Mouse (Mus musculus) forebrain, embryonic 13.5 days (tissue): ENCODE data around the gene Crispld2. TPM values are rescaled to one million over a fixed set of nuclear protein-coding genes. Genes with fewer than 3 reads are reported as not detected.

ENCODE experiments used
- ATAC-seq: fragments of 200-750 bp; cut with Nextera tagmentation; 2 replicates; pipeline ENCODE4 v1.8.0; 2017
- H3K27ac ChIP-seq: fragments of 300-500 bp; sonication (generic); 2 replicates; pipeline ENCODE4 v1.5.1; 2015; ENCODE audit warnings: inconsistent platforms, mild to moderate bottlenecking, moderate library complexity
- H3K27me3 ChIP-seq: fragments of 300-500 bp; sonication (generic); 2 replicates; pipeline ENCODE4 v1.6.1; 2015; ENCODE audit warnings: mild to moderate bottlenecking, inconsistent platforms
- H3K36me3 ChIP-seq: fragments of 300-500 bp; sonication (generic); 2 replicates; pipeline ENCODE4 v1.6.1; 2015; ENCODE audit warnings: mild to moderate bottlenecking, inconsistent platforms; ENCODE audit not compliant: poor library complexity, severe bottlenecking
- H3K4me1 ChIP-seq: fragments of 300-500 bp; sonication (generic); 2 replicates; pipeline ENCODE4 v1.6.1; 2015; ENCODE audit warnings: inconsistent platforms
- H3K4me2 ChIP-seq: fragments of 300-500 bp; sonication (generic); 2 replicates; pipeline ENCODE4 v1.6.1; 2015; ENCODE audit warnings: inconsistent platforms, mild to moderate bottlenecking, moderate library complexity
- H3K4me3 ChIP-seq: fragments of 300-500 bp; sonication (generic); 2 replicates; pipeline ENCODE4 v1.5.1; 2015; ENCODE audit warnings: mild to moderate bottlenecking, inconsistent platforms
- H3K9ac ChIP-seq: fragments of 300-500 bp; sonication (generic); 2 replicates; pipeline ENCODE4 v1.6.1; 2015; ENCODE audit warnings: mild to moderate bottlenecking, inconsistent platforms
- H3K9me3 ChIP-seq: fragments of 300-500 bp; sonication (generic); replicated peaks from 2 replicates; pipeline ENCODE4 v1.6.1; 2016; ENCODE audit warnings: inconsistent platforms
- WGBS: fragments of 180-500 bp; shearing (Covaris S2); methylation state at CpG from one replicate; pipeline ENCODE4 v1.1.7; 2015; 5-methylcytosine and 5-hydroxymethylcytosine counted together
- polyA plus RNA-seq: library from polyadenylated mRNA; unstranded; fragments of >200 nt; fragmentation: Nextera tagmentation; extraction: Ambion mirVana; gene quantifications from 2 replicates; pipeline ENCODE4 v1.2.1, GENCODE M21; 2015

Gene Crispld2
- polyA plus RNA-seq, 1 experiment from 2014 or later: 0.90 TPM

GRCm38 (mm10) chr8:120054833-120055232, 62.6 kb downstream of the Crispld2 start:
- H3K4me3 ChIP-seq: no peak overlapping the region
- H3K9me3 ChIP-seq: no peaks in the 10 kb centered on the region
- ATAC-seq: no peak
- H3K4me1 ChIP-seq: no peaks in the 10 kb centered on the region
- no peak overlapping the region for H3K9ac ChIP-seq
- H3K36me3 ChIP-seq: no peaks in the 10 kb centered on the region
- 91% methylated on average over 3 of the region's 3 CpGs for WGBS
- no peak overlapping the region for H3K4me2 ChIP-seq
- no peak overlapping the region for H3K27ac ChIP-seq
- H3K27me3 ChIP-seq: no peaks in the 10 kb centered on the region

DNA sequence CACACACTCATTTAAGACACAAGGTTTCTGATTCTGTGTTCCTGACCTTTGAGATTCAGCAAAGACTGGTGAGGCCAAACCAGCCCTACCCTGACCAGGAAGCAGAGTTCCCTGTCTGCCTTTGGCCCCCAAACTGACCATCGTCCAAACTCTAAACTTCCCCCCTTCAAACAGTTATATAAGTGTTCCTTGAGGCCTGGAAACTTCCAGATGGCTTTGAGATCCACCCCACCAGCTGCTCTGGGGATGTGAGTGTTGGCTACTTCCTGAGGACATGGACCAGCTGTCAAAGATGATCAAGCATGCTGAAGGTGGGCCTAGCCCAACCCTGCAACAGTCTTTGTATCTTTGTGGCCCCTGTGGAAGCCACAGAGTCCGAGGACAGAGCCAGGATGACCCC, 64.8 kb downstream of the Crispld2 start:
- Histone ChIP-seq H3K36me3 (no peaks in the 10 kb centered on the region), H3K27ac (no peak overlapping the region), H3K27me3 (no peaks in the 10 kb centered on the region), H3K9ac (no peak overlapping the region), H3K4me2 (no peak overlapping the region), H3K9me3 (no peaks in the 10 kb centered on the region), H3K4me3 (no peak overlapping the region), H3K4me1 (no peaks in the 10 kb centered on the region)
- WGBS: 83% methylated on average over 2 of the region's 2 CpGs
- ATAC-seq: no peak

DNA sequence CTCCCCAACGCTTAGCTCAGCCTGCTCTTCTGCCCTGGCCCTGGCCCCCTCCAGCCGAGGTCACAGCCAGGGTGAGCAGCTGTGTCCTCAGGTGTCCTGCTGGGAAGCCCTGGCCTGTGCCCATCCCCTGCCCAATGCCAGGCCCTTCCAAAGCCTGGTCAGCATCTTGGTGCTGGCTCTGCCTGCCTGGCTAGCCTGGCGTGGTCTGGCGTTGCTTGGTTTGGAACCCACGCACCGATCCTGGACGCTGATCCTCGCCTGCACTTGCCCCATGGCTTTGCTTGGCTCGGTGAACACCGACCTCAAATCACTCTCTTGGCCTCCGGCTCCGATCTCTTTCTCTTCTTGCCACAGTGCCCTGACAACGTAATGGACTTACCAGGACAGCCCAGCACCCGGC, 70.5 kb downstream of the Crispld2 start:
- Histone ChIP-seq H3K4me3 (no peak overlapping the region), H3K27me3 (no peaks in the 10 kb centered on the region), H3K9ac (no peak overlapping the region), H3K27ac (no peak overlapping the region), H3K9me3 (no peaks in the 10 kb centered on the region), H3K4me2 (no peak overlapping the region), H3K4me1 (no peaks in the 10 kb centered on the region), H3K36me3 (no peaks in the 10 kb centered on the region)
- ATAC-seq: no peak
- WGBS: 92% methylated on average over 14 of the region's 14 CpGs

GRCm38 (mm10) chr8:120063326-120063725, 71.1 kb downstream of the Crispld2 start:
- H3K4me1 ChIP-seq: no peaks in the 10 kb centered on the region
- H3K9ac ChIP-seq: no peak overlapping the region
- no peak overlapping the region for H3K27ac ChIP-seq
- no peaks in the 10 kb centered on the region for H3K9me3 ChIP-seq
- H3K4me2 ChIP-seq: no peak overlapping the region
- ATAC-seq: no peak
- no peaks in the 10 kb centered on the region for H3K36me3 ChIP-seq
- no peak overlapping the region for H3K4me3 ChIP-seq
- no peaks in the 10 kb centered on the region for H3K27me3 ChIP-seq
- 81% methylated on average over 3 of the region's 3 CpGs for WGBS

DNA sequence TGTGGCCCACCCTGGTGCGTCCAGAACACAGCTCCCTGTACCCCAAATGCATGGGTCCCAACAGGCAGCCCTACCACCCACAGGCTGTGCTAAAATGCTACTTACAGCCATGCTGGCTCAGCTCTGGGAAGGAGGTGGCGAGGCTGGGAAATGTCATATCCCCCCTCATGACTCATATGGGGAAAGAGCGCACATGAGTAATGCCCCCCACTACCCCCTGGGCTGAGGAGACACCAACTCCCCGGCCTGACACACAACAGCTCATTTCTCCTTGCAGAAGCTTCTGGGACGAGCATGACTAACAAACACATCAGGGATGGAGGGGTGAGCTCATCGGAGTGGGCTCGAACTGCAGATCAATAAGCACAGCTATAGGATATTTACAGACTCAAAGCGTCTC, 73.4 kb downstream of the Crispld2 start:
- Histone ChIP-seq H3K27ac (no peak overlapping the region), H3K4me1 (no peaks in the 10 kb centered on the region), H3K4me3 (no peak overlapping the region), H3K27me3 (no peaks in the 10 kb centered on the region), H3K36me3 (no peaks in the 10 kb centered on the region), H3K4me2 (no peak overlapping the region), H3K9ac (no peak overlapping the region), H3K9me3 (no peaks in the 10 kb centered on the region)
- WGBS: 91% methylated on average over 8 of the region's 8 CpGs
- ATAC-seq: no peak

GRCm38 (mm10) chr8:120066226-120066625, 74.0 kb downstream of the Crispld2 start:
- Histone ChIP-seq H3K9me3 (no peaks in the 10 kb centered on the region), H3K27ac (no peak overlapping the region), H3K4me3 (no peak overlapping the region), H3K9ac (no peak overlapping the region), H3K27me3 (no peaks in the 10 kb centered on the region), H3K36me3 (no peaks in the 10 kb centered on the region), H3K4me1 (no peaks in the 10 kb centered on the region), H3K4me2 (no peak overlapping the region)
- ATAC-seq: no peak
- 87% methylated on average over 4 of the region's 4 CpGs for WGBS

GRCm38 (mm10) chr8:120067936-120068668, 75.9 kb downstream of the Crispld2 start:
- no peak overlapping the region for H3K4me3 ChIP-seq
- no peaks in the 10 kb centered on the region for H3K9me3 ChIP-seq
- H3K4me1 ChIP-seq: no peaks in the 10 kb centered on the region
- no peak overlapping the region for H3K4me2 ChIP-seq
- WGBS: 61% methylated on average over 19 of the region's 19 CpGs
- ATAC-seq: no peak
- H3K27me3 ChIP-seq: no peaks in the 10 kb centered on the region
- no peak overlapping the region for H3K9ac ChIP-seq
- H3K36me3 ChIP-seq: no peaks in the 10 kb centered on the region
- no peak overlapping the region for H3K27ac ChIP-seq

DNA sequence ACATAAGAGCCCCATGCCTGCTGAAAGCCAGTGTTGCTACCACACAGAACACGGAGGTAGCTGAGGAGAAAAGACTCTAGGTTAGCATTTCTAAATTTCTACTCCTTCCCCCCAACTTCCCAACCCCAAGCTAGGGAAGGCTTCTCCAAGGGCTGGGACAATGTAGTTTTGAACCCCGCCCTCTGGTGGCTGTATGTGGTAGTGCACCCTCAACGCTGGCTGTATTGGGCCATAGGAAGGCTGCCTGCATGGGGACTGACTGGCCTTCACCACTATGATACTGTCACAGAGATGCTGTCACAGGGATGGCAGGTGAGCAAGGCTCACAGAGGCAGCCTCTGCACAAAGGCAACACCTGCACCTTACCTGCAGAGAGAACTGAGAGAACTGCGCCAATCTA, 79.4 kb downstream of the Crispld2 start:
- Histone ChIP-seq H3K9me3 (no peaks in the 10 kb centered on the region), H3K9ac (no peak overlapping the region), H3K4me2 (no peak overlapping the region), H3K4me3 (no peak overlapping the region), H3K36me3 (no peaks in the 10 kb centered on the region), H3K27ac (no peak overlapping the region), H3K4me1 (no peaks in the 10 kb centered on the region), H3K27me3 (no peaks in the 10 kb centered on the region)
- whole genome bisulfite sequencing: 25% methylated on average over 4 of the region's 4 CpGs
- peak; percentile 75 for ATAC-seq

DNA sequence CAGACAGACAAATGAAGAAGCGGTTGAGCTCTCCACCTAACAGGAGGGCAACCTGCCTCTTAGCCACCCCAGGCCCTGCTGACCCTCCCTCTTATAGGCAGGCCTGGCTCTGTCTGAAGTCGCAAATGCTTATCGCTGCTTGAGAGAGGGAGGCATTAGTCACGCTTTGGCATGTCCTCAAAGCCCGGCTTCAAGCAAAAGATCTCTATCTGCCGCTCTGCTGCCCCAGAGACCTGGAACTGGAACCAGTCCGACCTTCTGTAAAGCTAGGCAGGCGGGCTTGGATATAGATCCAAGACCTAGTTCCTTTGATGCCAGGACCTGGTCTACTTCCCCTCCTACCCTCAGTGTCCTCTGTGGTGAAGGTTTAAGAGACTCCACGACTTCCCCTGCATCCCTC, 80.0 kb downstream of the Crispld2 start:
- Histone ChIP-seq H3K4me1 (no peaks in the 10 kb centered on the region), H3K27ac (no peak overlapping the region), H3K27me3 (no peaks in the 10 kb centered on the region), H3K9me3 (no peaks in the 10 kb centered on the region), H3K4me3 (no peak overlapping the region), H3K9ac (no peak overlapping the region), H3K4me2 (no peak overlapping the region), H3K36me3 (no peaks in the 10 kb centered on the region)
- ATAC-seq: no peak
- WGBS: 79% methylated on average over 9 of the region's 9 CpGs

- H3K9me3 ChIP-seq: no peaks in the 10 kb centered on the region
- H3K9ac ChIP-seq: no peak overlapping the region
- no peaks in the 10 kb centered on the region for H3K36me3 ChIP-seq
- no peaks in the 10 kb centered on the region for H3K27me3 ChIP-seq
- H3K4me2 ChIP-seq: no peak overlapping the region
- H3K27ac ChIP-seq: no peak overlapping the region
- WGBS: 87% methylated on average over 8 of the region's 8 CpGs
- ATAC-seq: no peak
- no peaks in the 10 kb centered on the region for H3K4me1 ChIP-seq
- H3K4me3 ChIP-seq: no peak overlapping the region
These were observed 80.6 kb downstream of the Crispld2 start for GRCm38 (mm10) chr8:120072827-120073226.

GRCm38 (mm10) chr8:120074516-120074915, 82.3 kb downstream of the Crispld2 start:
- no peaks in the 10 kb centered on the region for H3K36me3 ChIP-seq
- no peaks in the 10 kb centered on the region for H3K9me3 ChIP-seq
- H3K4me2 ChIP-seq: no peak overlapping the region
- H3K9ac ChIP-seq: no peak overlapping the region
- no peak overlapping the region for H3K4me3 ChIP-seq
- WGBS: 78% methylated on average over 6 of the region's 6 CpGs
- no peaks in the 10 kb centered on the region for H3K27me3 ChIP-seq
- ATAC-seq: no peak
- H3K4me1 ChIP-seq: no peaks in the 10 kb centered on the region
- H3K27ac ChIP-seq: no peak overlapping the region

- Histone ChIP-seq H3K27me3 (no peaks in the 10 kb centered on the region), H3K4me1 (no peaks in the 10 kb centered on the region), H3K4me3 (no peak overlapping the region), H3K36me3 (peaks cover 7% of the 10 kb centered on the region; the same call in 1 of the 2 replicates), H3K27ac (no peak overlapping the region), H3K4me2 (no peak overlapping the region), H3K9ac (no peak overlapping the region), H3K9me3 (no peaks in the 10 kb centered on the region)
- 34% methylated on average over 6 of the region's 6 CpGs for WGBS
- no peak for ATAC-seq
These were observed 83.1 kb downstream of the Crispld2 start for GRCm38 (mm10) chr8:120075347-120075746.

DNA sequence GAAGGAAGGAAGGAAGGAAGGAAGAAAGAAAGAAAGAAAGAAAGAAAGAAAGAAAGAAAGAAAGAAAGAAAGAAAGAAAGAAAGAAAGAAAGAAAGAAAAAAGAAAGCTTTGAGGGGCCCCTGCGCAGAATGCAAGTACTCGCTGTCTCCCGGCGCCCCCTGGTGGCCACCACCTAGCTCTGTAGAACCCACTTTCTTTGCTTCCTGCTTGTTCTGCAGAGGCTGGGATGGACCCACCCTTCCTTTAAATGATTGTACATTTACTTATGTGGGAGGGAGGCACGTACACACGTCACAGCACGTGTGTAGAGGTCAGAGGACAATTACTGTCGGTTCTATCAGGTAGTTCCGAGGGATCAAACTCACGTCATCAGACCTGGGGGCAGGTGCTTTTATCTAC, 85.8 kb downstream of the Crispld2 start:
- Histone ChIP-seq H3K27ac (no peak overlapping the region), H3K9me3 (no peaks in the 10 kb centered on the region), H3K4me1 (no peaks in the 10 kb centered on the region), H3K27me3 (no peaks in the 10 kb centered on the region), H3K9ac (no peak overlapping the region), H3K4me2 (no peak overlapping the region), H3K4me3 (no peak overlapping the region), H3K36me3 (peaks cover 34% of the 10 kb centered on the region)
- 13% methylated on average over 10 of the region's 10 CpGs for WGBS
- peak; percentile 68 for ATAC-seq
